Mouse (Mus musculus): Measurements from ENCODE around the gene Cox19.
"Not testable (repeated sequence)": the region's sequence is repeated elsewhere in the genome, so short reads cannot be mapped to it uniquely, and the experiment has no call there.

Gene Cox19

GRCm38 (mm10) chr5:139351134-139351533 is at the start of gene Cox19:
Gene Cox19 (minus strand): TSS chr5:139351418.
- DNase-seq: no peak

GRCm38 (mm10) chr5:139399991-139400390 is 48.8 kb upstream of the Cox19 start:
- no peak for DNase-seq

- DNase-seq: no peak
Measured at GRCm38 (mm10) chr5:139398786-139399185, 47.6 kb upstream of the Cox19 start.

GRCm38 (mm10) chr5:139397959-139398753 is 46.9 kb upstream of the Cox19 start:
- peak; percentile 91 to 93 for DNase-seq

GRCm38 (mm10) chr5:139397359-139397916 is 46.2 kb upstream of the Cox19 start:
- no peak for DNase-seq

- no peak for DNase-seq
Measured at GRCm38 (mm10) chr5:139395528-139395927, 44.3 kb upstream of the Cox19 start.

- no peak for DNase-seq
Measured at GRCm38 (mm10) chr5:139394399-139394798, 43.2 kb upstream of the Cox19 start.

- DNase-seq: no peak
Measured at GRCm38 (mm10) chr5:139393197-139393588, 42.0 kb upstream of the Cox19 start.

- DNase-seq: no peak
Measured at GRCm38 (mm10) chr5:139392219-139393196, 41.3 kb upstream of the Cox19 start.

- DNase-seq: no peak
Measured at GRCm38 (mm10) chr5:139391309-139391990, 40.2 kb upstream of the Cox19 start.

- not testable (repeated sequence) for DNase-seq
Measured at GRCm38 (mm10) chr5:139390324-139391119, 39.3 kb upstream of the Cox19 start.

- DNase-seq: peak; percentile 80 to 91
Measured at GRCm38 (mm10) chr5:139389676-139390061, 38.5 kb upstream of the Cox19 start.

- DNase-seq: no peak
Measured at GRCm38 (mm10) chr5:139388694-139389675, 37.8 kb upstream of the Cox19 start.

GRCm38 (mm10) chr5:139388195-139388570 is 37.0 kb upstream of the Cox19 start:
- peak; percentile 53 to 58 for DNase-seq

GRCm38 (mm10) chr5:139387329-139388194 is 36.3 kb upstream of the Cox19 start:
- DNase-seq: peak; percentile 75 to 81

- no peak for DNase-seq
Measured at GRCm38 (mm10) chr5:139386047-139386446, 34.8 kb upstream of the Cox19 start.

- peak; percentile 65 to 66 for DNase-seq
Measured at GRCm38 (mm10) chr5:139384531-139384930, 33.3 kb upstream of the Cox19 start.

GRCm38 (mm10) chr5:139383234-139383633 is 32.0 kb upstream of the Cox19 start:
- DNase-seq: no peak

- peak; percentile 84 to 86 for DNase-seq
Measured at GRCm38 (mm10) chr5:139382760-139383159, 31.5 kb upstream of the Cox19 start.

All from lung, postnatal 4 days (tissue).